Mouse (Mus musculus): ENCODE measurements around the gene Dnaaf3.
"Not testable (repeated sequence)": the region's sequence is repeated elsewhere in the genome, so short reads cannot be mapped to it uniquely, and the experiment has no call there.

Gene Dnaaf3

GRCm38 (mm10) chr7:4532005-4532729 lies at the start of gene Dnaaf3:
Gene Dnaaf3, minus strand, starts transcription at chr7:4532453.
- DNase-seq (ENCODE audit: low spot score): no peak

DNA sequence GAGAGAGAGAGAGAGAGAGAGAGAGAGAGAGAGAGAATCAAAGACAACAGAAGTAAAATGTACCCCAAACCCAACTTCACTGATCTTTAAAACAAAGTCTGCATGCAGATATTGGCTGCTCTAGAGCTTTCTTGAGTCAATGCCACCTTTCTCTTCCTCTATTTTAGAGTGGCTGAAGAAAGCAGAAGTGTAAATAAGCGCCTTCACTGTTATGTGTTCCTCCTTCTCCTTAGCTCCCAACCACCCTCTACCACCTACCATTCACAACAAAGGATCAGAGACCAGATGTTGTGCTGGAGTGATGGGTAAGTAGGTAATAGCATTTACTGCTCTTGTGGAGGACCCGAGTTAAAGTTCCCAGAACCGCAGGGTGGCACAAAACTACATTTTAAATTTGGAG lies 49.2 kb upstream of the Dnaaf3 start:
- DNase-seq (ENCODE audit: low spot score): not testable (repeated sequence)

GRCm38 (mm10) chr7:4572361-4572760 lies 40.1 kb upstream of the Dnaaf3 start:
- DNase-seq (ENCODE audit: low spot score): not testable (repeated sequence)

- DNase-seq (ENCODE audit: low spot score): no peak
These were observed 30.4 kb upstream of the Dnaaf3 start for GRCm38 (mm10) chr7:4562660-4563059.

DNA sequence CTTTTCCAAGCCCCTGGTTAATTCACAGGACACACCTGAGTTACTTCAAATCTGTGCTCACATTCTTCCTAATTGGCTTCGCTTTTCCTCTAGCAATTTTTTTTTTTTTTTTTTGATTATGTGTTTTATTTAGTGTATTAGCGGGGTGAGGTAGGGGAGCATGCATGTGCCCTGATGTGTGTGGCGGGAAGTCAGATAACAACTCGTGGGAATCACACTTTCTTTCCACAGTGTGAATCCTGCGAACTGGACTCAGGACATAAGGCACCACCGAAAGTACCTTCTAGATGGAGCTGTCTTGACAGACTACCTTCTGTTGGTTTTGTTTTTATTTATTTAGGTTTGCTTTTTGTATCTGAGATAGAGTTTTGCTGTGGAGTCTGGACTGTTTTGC lies 24.9 kb upstream of the Dnaaf3 start:
- no peak for DNase-seq (ENCODE audit: low spot score)

DNA sequence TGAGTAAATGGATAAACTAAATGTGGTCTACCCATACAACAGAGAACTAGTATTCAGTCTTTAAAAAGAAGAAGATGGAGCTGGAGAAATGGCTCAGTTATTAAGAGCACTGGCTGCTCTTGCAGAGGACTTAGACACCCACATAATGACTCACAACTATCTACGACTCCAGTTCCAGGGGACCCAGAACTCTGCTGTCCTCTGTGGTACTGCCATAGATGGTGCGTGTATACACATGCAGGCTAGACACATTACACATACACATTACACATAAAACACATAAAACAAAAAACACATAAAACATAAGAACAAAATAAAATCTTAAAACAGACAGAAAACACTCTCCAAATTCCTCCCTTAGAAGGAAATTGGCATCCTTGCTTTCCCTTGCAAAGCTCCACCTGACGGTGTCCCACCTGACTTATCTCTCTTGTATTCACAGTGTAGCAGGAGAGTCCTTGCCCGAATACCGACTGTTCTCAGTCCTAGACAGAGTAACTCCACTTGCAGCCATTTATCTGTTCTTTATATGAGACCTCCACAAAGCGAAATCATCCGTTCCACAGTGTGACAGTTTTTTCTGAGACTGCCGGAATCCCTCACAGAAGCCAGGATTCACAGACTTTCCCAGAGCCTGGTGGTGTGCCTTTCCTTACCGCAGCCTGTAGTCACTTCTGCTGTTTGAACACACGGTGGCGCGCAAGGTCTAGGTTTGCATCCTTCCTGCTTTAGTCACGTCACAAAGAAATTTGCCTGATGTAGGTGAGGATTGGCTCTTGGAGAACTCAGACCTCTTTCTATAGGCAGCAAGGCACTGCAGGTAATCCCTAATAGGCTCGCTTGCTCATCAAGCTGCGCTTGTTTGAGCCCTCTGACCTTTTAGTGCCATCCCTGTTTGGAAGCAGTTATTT lies 24.3 kb upstream of the Dnaaf3 start:
- no peak for DNase-seq (ENCODE audit: low spot score)

GRCm38 (mm10) chr7:4547221-4547641 lies 15.0 kb upstream of the Dnaaf3 start, which contains the start of gene Syt5:
Gene Syt5, minus strand, starts transcription at chr7:4547541.
- no peak for DNase-seq (ENCODE audit: low spot score)

GRCm38 (mm10) chr7:4546591-4547131 lies 14.4 kb upstream of the Dnaaf3 start:
- DNase-seq (ENCODE audit: low spot score): no peak

- no peak for DNase-seq (ENCODE audit: low spot score)
These were observed 13.8 kb upstream of the Dnaaf3 start for GRCm38 (mm10) chr7:4546050-4546449.

- DNase-seq (ENCODE audit: low spot score): no peak
These were observed 9.8 kb upstream of the Dnaaf3 start for GRCm38 (mm10) chr7:4542013-4542412.

DNA sequence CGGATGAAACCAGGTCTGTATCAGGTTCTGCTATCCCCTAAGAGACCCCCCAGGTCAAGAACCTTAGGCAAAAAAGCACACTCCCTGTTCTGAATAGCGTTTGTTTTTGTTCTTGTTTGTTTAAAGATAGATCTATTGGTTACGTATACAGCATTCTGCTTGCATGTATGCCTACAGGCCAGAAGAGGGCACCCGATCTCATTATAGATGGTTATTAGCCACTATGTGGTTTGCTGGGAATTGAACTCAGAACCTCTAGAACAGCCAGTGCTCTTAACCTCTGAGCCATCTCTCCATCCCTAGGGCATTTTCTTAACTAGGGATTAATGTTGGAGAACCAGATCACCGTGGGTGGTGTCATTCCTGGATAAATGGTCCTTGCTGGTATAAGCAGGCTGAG lies 9.1 kb upstream of the Dnaaf3 start:
- no peak for DNase-seq (ENCODE audit: low spot score)

- DNase-seq (ENCODE audit: low spot score): no peak
These were observed 6.8 kb upstream of the Dnaaf3 start for GRCm38 (mm10) chr7:4539019-4539418.

DNA sequence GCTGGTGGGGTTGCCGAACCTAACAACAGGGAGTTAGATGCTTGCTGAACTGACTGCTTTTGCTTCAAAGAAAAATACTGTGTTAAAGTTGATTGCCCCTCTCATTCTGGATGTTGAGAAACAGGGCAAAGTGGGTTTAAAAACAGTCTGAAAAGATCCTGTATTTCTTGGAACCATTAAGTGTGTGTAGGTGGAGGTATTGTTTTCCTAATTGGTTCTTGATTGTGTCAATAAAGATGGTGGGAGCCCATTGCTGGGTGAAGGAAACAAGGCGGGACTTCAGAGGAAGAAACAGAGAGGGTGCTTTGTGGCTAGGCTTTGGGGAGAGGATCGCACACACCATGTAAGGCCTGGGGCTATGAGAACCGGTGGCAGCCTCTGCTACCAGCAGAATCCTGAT lies 4.9 kb upstream of the Dnaaf3 start:
- DNase-seq (ENCODE audit: low spot score): no peak

DNA sequence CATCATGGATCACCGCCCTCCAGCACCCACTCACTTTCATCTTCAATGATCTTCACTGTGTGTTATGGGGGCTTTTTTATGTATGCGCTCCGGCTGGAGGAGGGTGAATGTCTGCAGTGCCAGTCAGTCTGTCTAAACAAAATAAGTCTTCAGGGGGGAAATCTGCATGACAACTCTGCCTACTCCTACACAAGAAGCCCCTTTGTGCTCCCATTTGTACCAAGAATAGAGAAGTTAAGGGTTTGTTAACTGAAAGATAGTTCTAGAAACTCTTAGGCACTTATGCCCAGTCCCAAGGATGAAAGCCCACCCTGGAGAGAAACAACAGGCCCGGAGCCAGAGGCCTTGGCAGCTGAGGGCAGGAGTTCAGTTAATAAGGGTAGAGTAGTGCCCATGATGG lies 4.1 kb upstream of the Dnaaf3 start:
- DNase-seq (ENCODE audit: low spot score): no peak

DNA sequence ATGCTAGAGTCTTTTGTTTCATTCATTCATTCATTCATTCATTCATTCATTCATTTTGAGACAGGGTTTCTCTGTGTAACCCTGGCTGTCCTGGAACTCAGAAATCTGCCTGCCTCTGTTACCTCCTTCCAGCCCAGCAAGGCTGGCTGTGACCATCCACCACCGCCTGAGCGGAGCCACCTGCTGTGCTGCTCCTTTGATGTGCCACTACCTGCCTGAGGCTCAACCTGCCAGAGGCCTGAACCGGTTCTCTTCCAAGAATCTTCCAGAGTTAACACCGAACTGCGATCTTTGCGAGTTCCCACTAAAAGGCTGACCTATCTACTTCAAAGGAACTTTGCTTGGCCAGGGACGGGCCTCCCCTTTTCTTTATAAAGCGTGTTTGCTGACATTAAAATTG lies 2.1 kb downstream of the Dnaaf3 start:
- DNase-seq (ENCODE audit: low spot score): not testable (repeated sequence)

DNA sequence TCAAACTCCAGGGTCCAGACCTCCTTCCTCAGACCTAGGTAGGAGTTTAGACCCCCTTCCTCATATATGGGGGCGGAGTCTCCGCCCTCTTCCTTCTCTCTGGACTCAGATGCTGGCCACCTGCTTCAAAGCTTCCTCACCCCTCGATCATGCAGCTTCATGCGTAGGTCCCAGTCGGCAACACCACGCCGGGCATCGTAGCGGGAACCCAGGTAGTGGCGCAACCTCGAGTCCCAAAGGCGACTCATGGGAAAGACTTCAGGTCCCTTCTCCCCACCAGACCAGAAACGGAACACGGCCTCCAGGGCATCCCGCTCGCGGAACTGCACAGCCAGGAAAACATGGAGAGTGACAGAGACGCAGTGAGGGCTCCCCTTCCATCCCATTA lies 5.0 kb downstream of the Dnaaf3 start:
- no peak for DNase-seq (ENCODE audit: low spot score)

GRCm38 (mm10) chr7:4526341-4527301 lies 5.6 kb downstream of the Dnaaf3 start:
- no peak for DNase-seq (ENCODE audit: low spot score)

DNA sequence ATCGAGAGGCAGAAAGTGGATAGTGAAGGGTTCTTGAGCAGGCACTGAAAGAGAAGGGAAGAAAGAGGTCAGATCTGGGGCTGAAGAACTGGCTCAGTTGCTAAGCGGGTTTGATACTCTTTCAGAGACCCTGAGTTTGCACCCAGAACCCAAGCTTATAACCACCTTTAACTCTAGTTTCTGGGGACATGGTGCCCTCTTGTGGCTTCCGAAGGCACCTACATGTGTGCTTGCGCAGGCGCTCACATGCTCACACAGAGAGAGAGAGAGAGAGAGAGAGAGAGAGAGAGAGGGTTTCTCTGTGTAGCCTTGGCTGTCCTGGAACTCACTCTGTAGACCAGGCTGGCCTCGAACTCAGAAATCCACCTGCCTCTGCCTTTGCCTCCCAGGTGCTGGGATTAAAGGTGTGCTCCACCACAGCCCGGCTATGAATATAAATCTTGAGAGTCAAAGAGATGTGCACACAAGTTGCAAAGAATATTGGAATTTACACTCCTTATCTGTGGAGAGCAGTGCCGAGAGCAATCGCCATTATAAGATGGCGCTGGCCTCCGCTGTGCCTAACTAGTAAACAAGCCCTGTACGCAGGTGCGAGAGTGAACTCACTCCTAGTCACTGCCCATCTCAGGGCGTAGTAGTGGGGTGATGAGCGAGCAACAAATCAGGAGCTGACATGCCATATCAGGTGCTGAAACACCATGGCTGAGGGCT lies 7.9 kb downstream of the Dnaaf3 start, which contains the start of gene Tnni3:
Gene Tnni3 (minus strand): TSS at position 18 of the 711 bp plus-strand sequence.
- not testable (repeated sequence) for DNase-seq (ENCODE audit: low spot score)

GRCm38 (mm10) chr7:4523205-4524130 lies 8.8 kb downstream of the Dnaaf3 start:
- DNase-seq (ENCODE audit: low spot score): no peak

GRCm38 (mm10) chr7:4522292-4522691 lies 10.0 kb downstream of the Dnaaf3 start:
- no peak for DNase-seq (ENCODE audit: low spot score)
